Mouse (Mus musculus) regulatory T cell (primary cell): ENCODE data around the gene Rufy4.
"Not testable (repeated sequence)": the region's sequence is repeated elsewhere in the genome, so short reads cannot be mapped to it uniquely, and the experiment has no call there.

Experiments
- in situ Hi-C: fragments of 300-600 bp; cut with MboI, MseI; formaldehyde crosslinking; loops from one replicate; pipeline ENCODE4 v1.15.1; 2025; ENCODE audit warnings: high pct_unique_total_duplicates

Gene Rufy4

GRCm38 (mm10) chr1:74150101-74150500 lies 24.8 kb downstream of the Rufy4 start:
- in situ Hi-C loops = no loop called here

- in situ Hi-C loops = no loop called here
Measured at GRCm38 (mm10) chr1:74151091-74151490, 25.8 kb downstream of the Rufy4 start.

GRCm38 (mm10) chr1:74153461-74154184 lies 28.3 kb downstream of the Rufy4 start, which contains the start of gene Cxcr2:
TSS of gene Cxcr2 (plus strand) at chr1:74153989.
- in situ Hi-C loops = no loop called here

GRCm38 (mm10) chr1:74155435-74156012 lies 30.2 kb downstream of the Rufy4 start:
- in situ Hi-C loops = no loop called here

- in situ Hi-C loops = no loop called here
Measured at GRCm38 (mm10) chr1:74156381-74156910, 31.1 kb downstream of the Rufy4 start.

- in situ Hi-C loops = not testable (repeated sequence)
Measured at GRCm38 (mm10) chr1:74159613-74160012, 34.3 kb downstream of the Rufy4 start.

- in situ Hi-C loops = no loop called here
Measured at GRCm38 (mm10) chr1:74160036-74160435, 34.7 kb downstream of the Rufy4 start.

GRCm38 (mm10) chr1:74167136-74167535 lies 41.8 kb downstream of the Rufy4 start:
- in situ Hi-C loops = no loop called here

GRCm38 (mm10) chr1:74169721-74170120 lies 44.4 kb downstream of the Rufy4 start:
- in situ Hi-C loops = no loop called here

- in situ Hi-C loops = no loop called here
Measured at GRCm38 (mm10) chr1:74172722-74173121, 47.4 kb downstream of the Rufy4 start.

- in situ Hi-C loops = no loop called here
Measured at GRCm38 (mm10) chr1:74175731-74176130, 50.4 kb downstream of the Rufy4 start.

GRCm38 (mm10) chr1:74178618-74179017 lies 53.3 kb downstream of the Rufy4 start:
- in situ Hi-C loops = no loop called here

GRCm38 (mm10) chr1:74179624-74180408 lies 54.5 kb downstream of the Rufy4 start:
- in situ Hi-C loops = no loop called here

- in situ Hi-C loops = no loop called here
Measured at GRCm38 (mm10) chr1:74181462-74181861, 56.1 kb downstream of the Rufy4 start.

- in situ Hi-C loops = no loop called here
Measured at GRCm38 (mm10) chr1:74183006-74183405, 57.7 kb downstream of the Rufy4 start.

GRCm38 (mm10) chr1:74190471-74190870 lies 65.1 kb downstream of the Rufy4 start:
- in situ Hi-C loops = loop anchor here (10.0 kb wide), 1 partner anchor 614 kb away; no protein-coding TSS in a partner anchor

- in situ Hi-C loops = loop anchor here (10.0 kb wide), 1 partner anchor 612 kb away; no protein-coding TSS in a partner anchor
Measured at GRCm38 (mm10) chr1:74192711-74193110, 67.4 kb downstream of the Rufy4 start.

GRCm38 (mm10) chr1:74194445-74194844 lies 69.1 kb downstream of the Rufy4 start, which contains the start of gene Cxcr1:
TSS of gene Cxcr1 (minus strand) at chr1:74194631.
- in situ Hi-C loops = loop anchor here (10.0 kb wide), 1 partner anchor 610 kb away; no protein-coding TSS in a partner anchor

GRCm38 (mm10) chr1:74195961-74196360 lies 70.6 kb downstream of the Rufy4 start:
- in situ Hi-C loops = loop anchor here (10.0 kb wide), 1 partner anchor 609 kb away; no protein-coding TSS in a partner anchor

GRCm38 (mm10) chr1:74196621-74197419 lies 71.5 kb downstream of the Rufy4 start:
- in situ Hi-C loops = loop anchor here (10.0 kb wide), 1 partner anchor 608 kb away; no protein-coding TSS in a partner anchor
